Mouse (Mus musculus): ENCODE measurements at regions not wholly inside any gene's neighbourhood (a gene's known extent, or its start where the extent isn't known, plus 50 kb on each side); places are given as distances from the start of the nearest gene placed in this dataset.

- DNase-seq = no peak
Observed at GRCm38 (mm10) chr11:117586857-117587425, 67.1 kb upstream of the Tnrc6c start.

GRCm38 (mm10) chr11:117589006-117589405 is 65.1 kb upstream of the Tnrc6c start:
- H3K9ac ChIP-seq = no peak overlapping the region
- peaks cover 10% of the 10 kb centered on the region for H3K4me1 ChIP-seq (ENCODE audit: insufficient read depth)
- WGBS = 73% methylated on average over 8 of the region's 8 CpGs
- H3K36me3 ChIP-seq (ENCODE audit: insufficient read depth) = no peaks in the 10 kb centered on the region
- no peak overlapping the region for H3K4me2 ChIP-seq (ENCODE audit: low read depth)
- no peak overlapping the region for H3K27ac ChIP-seq (ENCODE audit: low read depth, low read length)
- no peak overlapping the region for H3K4me3 ChIP-seq (ENCODE audit: low read depth, low read length)
- ATAC-seq (no peak), DNase-seq (no peak)
- H3K9me3 ChIP-seq (ENCODE audit: low read length) = no peaks in the 10 kb centered on the region
- H3K27me3 ChIP-seq (ENCODE audit: insufficient read depth, low read length) = no peaks in the 10 kb centered on the region
- TF ChIP-seq CTCF (IDR thresholded peaks at IDR 0.05; ENCODE audit: low read depth) = no peak

More at GRCm38 (mm10) chr11:117586857-117587425, 67.1 kb upstream of the Tnrc6c start:
- no peak for TF ChIP-seq CTCF (IDR thresholded peaks at IDR 0.05; ENCODE audit: low read depth)
- 41% methylated on average over 7 of the region's 7 CpGs for WGBS
- H3K36me3 ChIP-seq (ENCODE audit: insufficient read depth) = no peaks in the 10 kb centered on the region
- no peak overlapping the region for H3K4me3 ChIP-seq (ENCODE audit: low read depth, low read length)
- peaks cover 10% of the 10 kb centered on the region for H3K4me1 ChIP-seq (ENCODE audit: insufficient read depth)
- no peak overlapping the region for H3K4me2 ChIP-seq (ENCODE audit: low read depth)
- no peak overlapping the region for H3K9ac ChIP-seq
- peak; percentile 66 for ATAC-seq
- no peaks in the 10 kb centered on the region for H3K9me3 ChIP-seq (ENCODE audit: low read length)
- no peaks in the 10 kb centered on the region for H3K27me3 ChIP-seq (ENCODE audit: insufficient read depth, low read length)
- peak overlapping the region; percentile 29; the same call in 1 of the 2 replicates for H3K27ac ChIP-seq (ENCODE audit: low read depth, low read length)

- no peak overlapping the region for H3K4me2 ChIP-seq (ENCODE audit: low read depth)
- H3K27ac ChIP-seq (ENCODE audit: low read depth, low read length) = no peak overlapping the region
- H3K9ac ChIP-seq = no peak overlapping the region
- DNase-seq (no peak), ATAC-seq (no peak)
- H3K36me3 ChIP-seq (ENCODE audit: insufficient read depth) = no peaks in the 10 kb centered on the region
- WGBS = 89% methylated on average over 14 of the region's 14 CpGs
- no peaks in the 10 kb centered on the region for H3K27me3 ChIP-seq (ENCODE audit: insufficient read depth, low read length)
- no peak for TF ChIP-seq CTCF (IDR thresholded peaks at IDR 0.05; ENCODE audit: low read depth)
- H3K9me3 ChIP-seq (ENCODE audit: low read length) = no peaks in the 10 kb centered on the region
- H3K4me1 ChIP-seq (ENCODE audit: insufficient read depth) = peaks cover 10% of the 10 kb centered on the region
- no peak overlapping the region for H3K4me3 ChIP-seq (ENCODE audit: low read depth, low read length)
Observed at GRCm38 (mm10) chr11:117589422-117589821, 64.7 kb upstream of the Tnrc6c start.

DNA sequence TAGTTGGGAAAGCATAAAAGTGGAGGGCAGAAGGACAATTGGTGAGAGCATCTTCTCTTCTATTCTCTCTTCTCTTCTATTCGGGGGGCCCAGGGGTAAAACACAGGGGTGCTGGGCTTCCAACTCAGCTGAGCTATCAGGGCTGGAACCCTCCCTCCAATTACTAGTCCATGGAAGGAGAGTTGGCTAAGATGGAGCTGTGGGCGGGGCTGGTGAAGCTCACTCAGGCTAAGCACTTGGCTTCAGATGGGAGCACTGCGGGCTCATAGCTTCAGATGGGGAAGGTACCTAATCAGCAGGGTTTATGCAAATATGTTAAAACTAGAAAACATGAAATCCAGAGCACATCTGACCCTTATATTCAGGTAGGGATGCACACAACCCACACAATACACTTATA is 61.5 kb upstream of the Tnrc6c start:
- Histone ChIP-seq H3K4me1 (ENCODE audit: insufficient read depth) (peaks cover 5% of the 10 kb centered on the region), H3K27me3 (ENCODE audit: insufficient read depth, low read length) (no peaks in the 10 kb centered on the region), H3K27ac (ENCODE audit: low read depth, low read length) (no peak overlapping the region), H3K9me3 (ENCODE audit: low read length) (no peaks in the 10 kb centered on the region), H3K4me2 (ENCODE audit: low read depth) (no peak overlapping the region), H3K4me3 (ENCODE audit: low read depth, low read length) (no peak overlapping the region), H3K36me3 (ENCODE audit: insufficient read depth) (no peaks in the 10 kb centered on the region), H3K9ac (no peak overlapping the region)
- 46% methylated on average over 3 of the region's 3 CpGs for WGBS
- no peak for TF ChIP-seq CTCF (IDR thresholded peaks at IDR 0.05; ENCODE audit: low read depth)
- ATAC-seq (no peak), DNase-seq (no peak)

GRCm38 (mm10) chr11:117596201-117596600 is 57.9 kb upstream of the Tnrc6c start:
- peaks cover 28% of the 10 kb centered on the region for H3K4me1 ChIP-seq (ENCODE audit: insufficient read depth)

DNA sequence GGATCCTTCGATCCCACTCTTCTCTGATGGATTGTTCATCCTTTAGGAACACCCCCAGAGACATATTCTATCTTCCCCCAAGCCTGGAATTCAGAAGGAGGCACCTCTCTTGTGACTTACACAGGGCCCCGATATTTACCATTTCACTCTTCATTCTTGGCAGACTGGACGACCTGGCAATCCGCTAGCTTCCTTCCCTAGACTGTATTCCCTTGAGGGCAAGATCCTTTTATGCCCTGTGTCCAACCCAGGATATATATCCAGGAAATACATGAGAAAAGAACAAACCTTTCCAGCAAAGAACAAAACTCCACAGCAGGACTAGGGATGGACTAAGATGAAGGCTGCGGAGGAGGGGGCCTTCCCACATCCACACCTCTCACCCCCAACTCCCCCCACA is 56.3 kb upstream of the Tnrc6c start:
- H3K9me3 ChIP-seq (ENCODE audit: low read length) = no peaks in the 10 kb centered on the region
- H3K4me1 ChIP-seq (ENCODE audit: insufficient read depth) = peaks cover 28% of the 10 kb centered on the region
- H3K36me3 ChIP-seq (ENCODE audit: insufficient read depth) = no peaks in the 10 kb centered on the region
- ATAC-seq (no peak), DNase-seq (no peak)
- WGBS = 27% methylated on average over 5 of the region's 5 CpGs
- H3K27me3 ChIP-seq (ENCODE audit: insufficient read depth, low read length) = no peaks in the 10 kb centered on the region; the same call in 1 of the 2 replicates
- TF ChIP-seq CTCF (IDR thresholded peaks at IDR 0.05; ENCODE audit: low read depth) = no peak
- H3K9ac ChIP-seq = peak overlapping the region; percentile 7; the same call in 1 of the 2 replicates
- H3K27ac ChIP-seq (ENCODE audit: low read depth, low read length) = peak overlapping the region; percentile 51
- H3K4me3 ChIP-seq (ENCODE audit: low read depth, low read length) = no peak overlapping the region
- peak overlapping the region; percentile 26; the same call in 1 of the 2 replicates for H3K4me2 ChIP-seq (ENCODE audit: low read depth)

More at GRCm38 (mm10) chr11:117596201-117596600, 57.9 kb upstream of the Tnrc6c start:
- TF ChIP-seq CTCF (IDR thresholded peaks at IDR 0.05; ENCODE audit: low read depth) = no peak
- H3K4me2 ChIP-seq (ENCODE audit: low read depth) = no peak overlapping the region
- H3K27ac ChIP-seq (ENCODE audit: low read depth, low read length) = no peak overlapping the region
- DNase-seq = no peak
- WGBS = 58% methylated on average over 6 of the region's 6 CpGs
- no peak overlapping the region for H3K9ac ChIP-seq
- no peaks in the 10 kb centered on the region; the same call in 1 of the 2 replicates for H3K27me3 ChIP-seq (ENCODE audit: insufficient read depth, low read length)
- no peak overlapping the region for H3K4me3 ChIP-seq (ENCODE audit: low read depth, low read length)
- H3K9me3 ChIP-seq (ENCODE audit: low read length) = no peaks in the 10 kb centered on the region
- no peaks in the 10 kb centered on the region for H3K36me3 ChIP-seq (ENCODE audit: insufficient read depth)
- ATAC-seq = no peak

- Histone ChIP-seq H3K9ac (peak overlapping the region; percentile 7; the same call in 1 of the 2 replicates), H3K27me3 (ENCODE audit: insufficient read depth, low read length) (no peaks in the 10 kb centered on the region; the same call in 1 of the 2 replicates), H3K36me3 (ENCODE audit: insufficient read depth) (no peaks in the 10 kb centered on the region), H3K4me2 (ENCODE audit: low read depth) (peak overlapping the region; percentile 26; the same call in 1 of the 2 replicates), H3K4me1 (ENCODE audit: insufficient read depth) (peaks cover 28% of the 10 kb centered on the region), H3K9me3 (ENCODE audit: low read length) (no peaks in the 10 kb centered on the region), H3K27ac (ENCODE audit: low read depth, low read length) (peak overlapping the region; percentile 51), H3K4me3 (ENCODE audit: low read depth, low read length) (no peak overlapping the region)
- ATAC-seq = peak; percentile 88
- WGBS = 6% methylated on average over 6 of the region's 6 CpGs
- TF ChIP-seq CTCF (IDR thresholded peaks at IDR 0.05; ENCODE audit: low read depth) = no peak
- DNase-seq = peak; percentile 86
Observed at GRCm38 (mm10) chr11:117598170-117598583, 55.9 kb upstream of the Tnrc6c start.

All from forebrain, postnatal 0 days (tissue).